Mouse (Mus musculus): Measurements from ENCODE around the gene Psmd1.

DNA sequence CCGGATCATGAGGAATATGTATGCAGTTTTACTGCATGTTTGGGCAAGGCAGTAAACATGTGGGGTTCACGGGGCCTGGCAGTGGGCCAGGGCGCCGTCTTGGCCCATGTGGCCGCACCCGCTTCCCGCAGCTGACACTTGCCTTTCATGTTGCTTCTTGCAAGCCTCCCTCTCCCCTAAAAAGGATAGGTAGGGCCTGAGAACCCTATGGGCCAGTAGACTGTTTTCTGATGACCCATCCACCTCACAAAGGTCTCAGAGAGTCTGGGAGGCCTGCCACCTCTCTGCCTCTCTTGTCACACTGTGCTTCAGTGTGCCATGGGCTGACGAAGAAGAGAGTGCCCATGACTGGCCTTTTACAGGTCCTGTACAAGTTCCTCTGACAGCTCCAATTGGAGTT is 47.7 kb upstream of the Psmd1 start, which contains the start of gene Spata3:
- no peak for TF ChIP-seq CTCF (conservative IDR thresholded peaks at IDR 0.05; ENCODE audit: low read length)
- TF ChIP-seq POU5F1 (IDR thresholded peaks at IDR 0.05; ENCODE audit: borderline replicate concordance, low read length): no peak
- no peak for TF ChIP-seq NANOG (IDR thresholded peaks at IDR 0.05; ENCODE audit: borderline replicate concordance, low read length)

Measured in E14TG2a.4 (cell line).